Mouse (Mus musculus): ENCODE measurements around the gene Vps37d.
A peak's percentile ranks its signal among the peaks of the same experiment; 100 is the strongest.

Gene Vps37d

DNA sequence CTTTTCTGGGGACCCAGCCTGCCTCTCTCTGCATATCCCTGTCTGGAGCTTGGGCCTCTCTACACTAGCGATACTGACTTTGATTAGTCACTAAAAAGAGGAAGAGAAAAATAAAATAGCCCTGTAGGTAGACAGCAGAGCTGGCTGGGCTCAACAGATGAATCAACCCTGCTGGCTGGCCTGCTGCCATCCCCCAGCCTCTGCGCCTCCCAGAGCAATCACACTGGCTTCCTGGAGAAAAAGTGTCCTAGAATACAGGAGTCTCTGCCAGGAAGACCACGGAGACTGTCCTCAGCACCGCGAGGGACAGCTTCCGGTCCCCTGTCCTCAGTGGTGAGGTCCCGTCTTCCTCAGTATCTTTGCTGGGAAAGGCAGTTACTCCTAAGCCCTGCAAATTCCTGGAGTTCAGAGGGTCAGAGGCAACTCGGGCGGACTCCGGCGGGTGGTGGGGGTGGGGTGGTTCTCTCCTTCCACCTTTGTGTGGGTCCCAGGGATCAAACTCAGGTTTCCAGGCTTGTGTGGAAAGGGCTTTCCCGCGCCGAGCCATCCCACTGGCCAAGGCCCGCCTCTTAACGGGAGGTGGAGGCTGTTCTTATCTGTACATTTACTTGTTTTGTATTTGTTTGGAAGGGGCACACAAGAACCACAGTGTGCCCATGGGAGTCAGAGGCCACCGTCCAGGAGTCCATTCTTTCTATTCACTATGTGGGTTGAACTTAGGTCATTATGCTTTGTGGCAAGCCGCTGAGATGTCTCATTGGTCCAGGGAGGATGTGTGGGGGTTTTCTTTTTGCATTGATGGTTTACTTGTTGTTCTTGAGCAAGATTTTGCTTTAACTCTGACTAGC is 48.8 kb downstream of the Vps37d start:
- DNase-seq (ENCODE audit: extremely low read depth, low read depth), result peak; percentile 72

DNA sequence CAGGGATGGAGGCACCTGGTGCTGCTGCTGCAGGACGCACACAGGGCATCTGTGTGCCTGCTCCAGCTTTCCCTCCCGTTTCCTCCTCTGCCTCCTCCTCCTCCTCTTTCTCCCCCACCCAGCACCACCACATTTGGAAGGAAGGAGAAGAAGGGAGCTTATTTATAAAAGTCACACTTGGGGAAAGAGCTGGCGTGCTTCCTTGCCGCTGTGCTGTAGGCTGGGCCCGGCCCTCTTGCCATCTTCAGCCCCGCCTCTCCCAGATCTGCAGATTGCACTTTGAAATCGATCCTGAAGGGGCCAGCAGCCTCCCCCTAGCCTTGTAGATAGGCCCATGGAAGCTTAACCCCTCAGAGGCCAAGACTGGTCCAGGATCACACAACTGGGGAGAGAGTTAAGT is 52.2 kb downstream of the Vps37d start:
- DNase-seq (ENCODE audit: extremely low read depth, low read depth), result no peak

DNA sequence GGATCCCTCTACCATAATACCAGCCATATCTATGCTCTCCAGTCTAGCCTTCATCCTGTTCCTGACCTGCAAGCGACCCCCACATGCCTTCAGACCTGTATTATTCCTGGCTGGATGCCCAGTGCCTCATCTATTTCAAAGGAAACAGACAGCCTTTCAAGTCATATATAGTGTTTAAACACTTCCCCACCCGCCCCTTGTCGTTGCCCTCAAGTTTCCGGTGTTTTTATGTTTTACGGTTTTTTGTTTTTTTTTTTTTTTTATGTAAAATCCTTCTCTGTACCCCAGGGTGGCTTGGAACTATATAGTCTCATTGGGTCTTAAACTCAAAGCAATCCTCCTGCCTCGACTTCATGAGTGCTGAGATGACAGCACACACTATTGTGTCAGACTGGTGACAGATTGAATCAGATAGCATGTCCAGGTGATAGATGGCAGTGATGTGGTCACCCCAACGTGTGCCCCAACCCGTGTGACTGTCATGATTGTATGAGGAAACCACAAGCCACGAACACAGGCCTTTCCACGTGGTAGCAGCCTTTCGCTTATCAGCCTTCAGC is 53.3 kb downstream of the Vps37d start:
- peak; percentile 80 for DNase-seq (ENCODE audit: extremely low read depth, low read depth)

DNA sequence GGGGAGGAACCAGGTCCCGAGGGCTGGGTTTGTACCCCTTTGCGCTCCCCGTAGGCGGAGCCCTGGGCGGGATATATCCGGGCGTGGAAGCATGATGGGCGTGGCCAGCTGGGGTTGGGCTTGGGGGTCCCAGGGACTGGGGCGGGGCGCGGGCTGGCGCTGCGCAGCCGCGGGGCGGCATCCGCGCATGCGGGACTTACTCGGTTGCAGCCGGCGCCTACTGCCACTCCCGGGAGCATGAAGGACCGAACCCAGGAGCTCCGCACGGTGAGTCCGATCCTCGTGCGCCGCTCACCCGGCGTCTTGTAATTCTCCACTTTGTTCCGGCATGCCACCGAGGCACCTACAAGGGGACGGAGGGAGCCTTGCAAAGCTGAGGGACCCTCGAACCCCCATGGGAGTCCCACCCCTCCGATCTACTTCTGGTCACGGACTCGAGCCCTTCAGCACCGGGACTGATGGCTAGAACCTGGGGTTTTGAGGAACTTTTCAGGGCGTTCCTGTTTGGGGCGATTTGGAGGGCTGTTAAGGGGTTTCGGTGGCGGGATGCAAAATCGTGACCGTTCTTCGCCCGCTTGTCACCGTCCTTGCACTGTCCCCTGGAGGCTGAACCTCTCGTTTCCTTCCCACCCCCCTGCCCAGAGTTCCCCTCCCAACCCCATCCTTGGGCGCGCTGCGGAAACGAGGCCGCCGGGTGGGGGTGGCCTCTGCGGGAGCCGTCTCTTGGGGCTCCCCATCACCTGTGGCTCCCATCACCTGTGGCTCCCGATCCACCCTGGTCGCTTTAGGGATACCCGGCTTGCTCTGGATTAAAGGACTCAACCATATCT is 54.5 kb downstream of the Vps37d start, which contains the start of gene Stx1a:
TSS of gene Stx1a (plus strand) at position 139 of the 830 bp plus-strand sequence.
- peak; percentile 81 for DNase-seq (ENCODE audit: extremely low read depth, low read depth)

Measured in MEL-GATA-1-ER (cell line).